8 mouse cellular contexts compared by ENCODE assay signal in the genomic region with DNA sequence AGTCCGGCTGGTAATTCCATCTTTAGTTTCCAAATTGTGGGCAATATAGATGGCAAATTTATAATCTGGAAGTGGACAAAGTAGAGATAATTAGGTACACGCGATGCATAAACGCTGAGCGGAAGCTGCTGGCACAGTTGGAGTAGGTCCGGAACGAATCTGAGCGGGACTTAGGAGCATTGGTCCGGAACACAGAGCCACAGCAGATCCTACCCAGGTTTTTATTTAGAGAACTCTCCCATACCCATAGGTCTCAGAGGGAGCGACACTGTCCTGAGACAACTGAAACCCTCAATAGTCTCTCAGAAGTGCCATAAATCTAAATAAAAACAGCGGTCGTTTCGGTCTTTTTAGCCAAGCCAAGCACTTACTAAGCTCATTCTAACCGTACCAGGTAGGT. TPM values are rescaled to one million over a fixed set of nuclear protein-coding genes. Genes with fewer than 3 reads are reported as not detected.
DNase-seq lines count a peak whose midpoint lies in the region; ATAC-seq and TF ChIP-seq lines count a peak whose summit lies in the region.

No protein-coding gene starts in this region.

- H3K27ac ChIP-seq in layer of hippocampus, adult 2 months = peak overlapping the region; percentile 93
- H3K27ac ChIP-seq in embryonic facial prominence, embryonic 15.5 days (replicated peaks) = peak overlapping the region; percentile 84
- H3K27ac ChIP-seq in intestine, postnatal 0 days (ENCODE audit: low read depth, low read length) = peak overlapping the region; percentile 70
- H3K27ac ChIP-seq in small intestine, adult 2 months (ENCODE audit: insufficient read depth, low read depth, low read length) = peak overlapping the region; percentile 84

- DNase-seq in layer of hippocampus, adult 2 months (ENCODE audit: low spot score in 2 of 2) = peak; percentile 21 to 30
- no peak for DNase-seq in layer of hippocampus, postnatal 14 days (ENCODE audit: low spot score in 2 of 2)
- DNase-seq in ZHBTc4 (ENCODE audit: low read depth, low spot score) = peak; percentile 51
- DNase-seq in lung, postnatal 10 days = peak; percentile 34
- DNase-seq in adrenal gland, adult 18-20 months (ENCODE audit: low spot score in 2 of 2) = no peak

- WGBS in embryonic facial prominence, embryonic 15.5 days = 12% methylated on average over 14 of the region's 14 CpGs
- WGBS in intestine, postnatal 0 days = 13% methylated on average over 14 of the region's 14 CpGs
- 9% methylated on average over 14 of the region's 14 CpGs for WGBS in small intestine, adult 2 months

- no peaks in the 10 kb centered on the region for H3K9me3 ChIP-seq in embryonic facial prominence, embryonic 15.5 days (replicated peaks)
- H3K9me3 ChIP-seq in intestine, postnatal 0 days (ENCODE audit: control insufficient read depth) = no peaks in the 10 kb centered on the region

- peaks cover 11% of the 10 kb centered on the region for H3K4me1 ChIP-seq in embryonic facial prominence, embryonic 15.5 days
- H3K4me1 ChIP-seq in intestine, postnatal 0 days (replicated peaks; ENCODE audit: control insufficient read depth, insufficient read depth, low read length) = peaks cover 10% of the 10 kb centered on the region; the same call in 1 of the 2 replicates
- H3K4me1 ChIP-seq in small intestine, adult 2 months (ENCODE audit: control insufficient read depth, insufficient read depth, insufficient read length, low read length) = peaks cover 9% of the 10 kb centered on the region; the same call in 1 of the 2 replicates

- H3K36me3 ChIP-seq in embryonic facial prominence, embryonic 15.5 days = peaks cover 11% of the 10 kb centered on the region
- H3K36me3 ChIP-seq in intestine, postnatal 0 days (ENCODE audit: control insufficient read depth, insufficient read depth) = peaks cover 9% of the 10 kb centered on the region; the same call in 1 of the 2 replicates
- H3K36me3 ChIP-seq in small intestine, adult 2 months (ENCODE audit: control insufficient read depth, insufficient read depth, low read length) = peaks cover 10% of the 10 kb centered on the region

- TF ChIP-seq POLR2A in small intestine, adult 2 months (IDR thresholded peaks at IDR 0.05; ENCODE audit: low read depth, low read length) = no peak

- peak overlapping the region; percentile 77 for H3K4me2 ChIP-seq in embryonic facial prominence, embryonic 15.5 days (replicated peaks)
- H3K4me2 ChIP-seq in intestine, postnatal 0 days (replicated peaks; ENCODE audit: low read depth) = peak overlapping the region; percentile 78

- TF ChIP-seq CTCF in layer of hippocampus, adult 2 months (conservative IDR thresholded peaks at IDR 0.05) = no peak
- no peak for TF ChIP-seq CTCF in intestine, postnatal 0 days (IDR thresholded peaks at IDR 0.05; ENCODE audit: low read depth)
- no peak for TF ChIP-seq CTCF in small intestine, adult 2 months (IDR thresholded peaks at IDR 0.05; ENCODE audit: extremely low read depth, insufficient read length, insufficient replicate concordance, low read depth, low read length)

- H3K9ac ChIP-seq in embryonic facial prominence, embryonic 15.5 days = peak overlapping the region; percentile 86; the same call in 1 of the 2 replicates
- peak overlapping the region; percentile 68; the same call in 1 of the 2 replicates for H3K9ac ChIP-seq in intestine, postnatal 0 days (ENCODE audit: low read depth, low read length)

- peak overlapping the region; percentile 84 for H3K4me3 ChIP-seq in layer of hippocampus, adult 2 months
- H3K4me3 ChIP-seq in embryonic facial prominence, embryonic 15.5 days (replicated peaks) = peak overlapping the region; percentile 94
- peak overlapping the region; percentile 72 for H3K4me3 ChIP-seq in intestine, postnatal 0 days (ENCODE audit: low read depth, low read length)
- H3K4me3 ChIP-seq in small intestine, adult 2 months (ENCODE audit: low read depth, low read length) = peak overlapping the region; percentile 97

- H3K27me3 ChIP-seq in embryonic facial prominence, embryonic 15.5 days = no peaks in the 10 kb centered on the region
- no peaks in the 10 kb centered on the region for H3K27me3 ChIP-seq in intestine, postnatal 0 days (replicated peaks; ENCODE audit: control insufficient read depth, insufficient read depth, low read length)
- no peaks in the 10 kb centered on the region for H3K27me3 ChIP-seq in small intestine, adult 2 months (ENCODE audit: control insufficient read depth, insufficient read depth, low read length)

- peak; percentile 41; the same call in 1 of the 2 replicates for ATAC-seq in embryonic facial prominence, embryonic 15.5 days (ENCODE audit: insufficient number of reproducible peaks, low FRiP score, low TSS enrichment, low read depth)
- ATAC-seq in intestine, postnatal 0 days = peak; percentile 20; the same call in 1 of the 2 replicates

RNA-seq across cellular contexts. Expression of gene Zbtb24, which starts 0.5 kb away (rescaled TPM):
- total RNA-seq in layer of hippocampus, adult 2 months (2021) = 10 to 100 TPM; 17.9 to 22.7 TPM
- total RNA-seq in layer of hippocampus, postnatal 14 days (2021) = 10 to 100 TPM; 16.0 to 16.1 TPM
- 18.9 and 19.4 TPM in 2 replicates for polyA plus RNA-seq in embryonic facial prominence, embryonic 15.5 days (2015; fragmentation: Nextera tagmentation; extraction: Ambion mirVana)
- 12.9 and 16.0 TPM in 2 replicates for polyA plus RNA-seq in intestine, postnatal 0 days (2015; fragmentation: Nextera tagmentation; extraction: Ambion mirVana)
- 7.0 and 15.7 TPM in 2 replicates for polyA plus RNA-seq in small intestine, adult 2 months (2012; rRNA removed)
- total RNA-seq in adrenal gland, adult 18-20 months (2021) = 10 to 100 TPM; 17.0 to 20.3 TPM

RNA-seq across cellular contexts. Expression of gene Mical1, which starts 26.4 kb away (rescaled TPM):
- 10 to 100 TPM; 18.5 to 19.2 TPM for total RNA-seq in layer of hippocampus, adult 2 months (2021)
- total RNA-seq in layer of hippocampus, postnatal 14 days (2021) = 10 to 100 TPM; 24.5 to 31.3 TPM
- polyA plus RNA-seq in embryonic facial prominence, embryonic 15.5 days (2015; fragmentation: Nextera tagmentation; extraction: Ambion mirVana) = 39.6 and 40.8 TPM in 2 replicates
- polyA plus RNA-seq in intestine, postnatal 0 days (2015; fragmentation: Nextera tagmentation; extraction: Ambion mirVana) = 32.2 and 37.7 TPM in 2 replicates
- polyA plus RNA-seq in small intestine, adult 2 months (2012; rRNA removed) = 78.0 and 164 TPM in 2 replicates
- total RNA-seq in adrenal gland, adult 18-20 months (2021) = 10 to 100 TPM in 1 of 2 experiments, 1 to 10 TPM in 1; 8.8 to 15.2 TPM

RNA-seq across cellular contexts. Expression of gene Smpd2, which starts 40.5 kb away (rescaled TPM):
- total RNA-seq in layer of hippocampus, adult 2 months (2021) = 10 to 100 TPM; 17.8 to 23.7 TPM
- total RNA-seq in layer of hippocampus, postnatal 14 days (2021) = 10 to 100 TPM; 21.1 to 23.3 TPM
- polyA plus RNA-seq in embryonic facial prominence, embryonic 15.5 days (2015; fragmentation: Nextera tagmentation; extraction: Ambion mirVana) = 58.6 and 60.8 TPM in 2 replicates
- polyA plus RNA-seq in intestine, postnatal 0 days (2015; fragmentation: Nextera tagmentation; extraction: Ambion mirVana) = 65.1 and 65.8 TPM in 2 replicates
- 49.9 and 121 TPM in 2 replicates for polyA plus RNA-seq in small intestine, adult 2 months (2012; rRNA removed)
- 10 to 100 TPM; 17.4 to 22.2 TPM for total RNA-seq in adrenal gland, adult 18-20 months (2021)

RNA-seq across cellular contexts. Expression of gene Ppil6, which starts 40.6 kb away (rescaled TPM):
- 1 to 10 TPM; 7.8 to 9.7 TPM for total RNA-seq in layer of hippocampus, adult 2 months (2021)
- 1 to 10 TPM; 7.3 to 7.4 TPM for total RNA-seq in layer of hippocampus, postnatal 14 days (2021)
- 2.6 and 6.1 TPM in 2 replicates for polyA plus RNA-seq in embryonic facial prominence, embryonic 15.5 days (2015; fragmentation: Nextera tagmentation; extraction: Ambion mirVana)
- 1.0 and 1.3 TPM in 2 replicates for polyA plus RNA-seq in intestine, postnatal 0 days (2015; fragmentation: Nextera tagmentation; extraction: Ambion mirVana)
- polyA plus RNA-seq in small intestine, adult 2 months (2012; rRNA removed) = 0.15 TPM in 1 of 2 replicates, not detected in the other
- total RNA-seq in adrenal gland, adult 18-20 months (2021) = under 1 TPM; 0.43 to 0.64 TPM

Comparison
In these comparisons a context has a peak if more than half of its experiments do, and no peak if none do; other contexts are left out.
1. DNase-seq: peak in layer of hippocampus, adult 2 months (2 of 2), ZHBTc4 (single experiment) and lung, postnatal 10 days (single experiment); none in layer of hippocampus, postnatal 14 days (0 of 2) and adrenal gland, adult 18-20 months (0 of 2).
2. Peak in every context shown above with its lines, with median percentiles within 50 percentile points of each other: H3K27ac ChIP-seq and H3K4me3 ChIP-seq.